Mouse (Mus musculus): Measurements from ENCODE around the gene Lrr1. TPM values are rescaled to one million over a fixed set of nuclear protein-coding genes. Genes with fewer than 3 reads are reported as not detected.
"Not testable (repeated sequence)": the region's sequence is repeated elsewhere in the genome, so short reads cannot be mapped to it uniquely, and the experiment has no call there.

The Lrr1 gene
- total RNA-seq, 2 experiments from 2014 or later = 0.22 TPM; not detected in 1

DNA sequence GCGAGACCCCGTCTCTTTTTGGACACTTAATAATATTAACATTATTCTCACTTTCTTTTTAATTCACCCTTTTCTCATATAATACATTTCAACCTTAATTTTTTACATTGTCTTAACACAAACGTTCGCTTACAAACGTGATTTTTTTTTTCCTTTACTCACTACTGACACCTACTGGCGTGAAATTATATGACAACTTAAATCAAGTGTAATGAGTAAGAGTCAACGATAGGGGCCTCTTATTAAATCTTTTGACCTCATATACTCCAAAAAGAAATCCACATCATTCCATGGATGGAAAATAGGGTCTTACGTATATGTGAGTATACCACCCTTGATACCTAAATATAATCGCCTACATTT lies 9.1 kb upstream of the Lrr1 start:
- DNase-seq (ENCODE audit: extremely low spot score in 1 of 2, low spot score in 2 of 2) = peak in 1 of 2 experiments; percentile 49
- intact Hi-C loops (cut with DNase I) = no loop called here

DNA sequence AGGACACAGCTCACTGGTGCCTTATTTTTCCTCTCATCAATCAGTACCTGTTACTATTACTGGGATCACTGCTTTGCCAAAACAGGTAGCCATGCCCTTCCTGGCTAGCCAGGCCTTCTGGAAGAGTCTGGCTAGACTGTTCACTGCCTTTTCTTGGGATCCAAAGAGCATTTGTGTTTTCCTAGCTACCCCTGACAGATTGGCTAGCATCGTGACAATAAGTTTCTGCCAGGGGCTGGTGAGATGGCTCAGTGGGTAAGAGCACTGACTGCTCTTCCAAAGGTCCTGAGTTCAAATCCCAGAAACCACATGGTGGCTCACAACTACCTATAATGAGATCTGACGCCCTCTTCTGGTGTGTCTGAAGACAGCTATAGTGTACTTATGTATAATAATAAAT lies 7.9 kb upstream of the Lrr1 start:
- intact Hi-C loops (cut with DNase I); DNase-seq (ENCODE audit: extremely low spot score in 1 of 2, low spot score in 2 of 2): not testable (repeated sequence)

DNA sequence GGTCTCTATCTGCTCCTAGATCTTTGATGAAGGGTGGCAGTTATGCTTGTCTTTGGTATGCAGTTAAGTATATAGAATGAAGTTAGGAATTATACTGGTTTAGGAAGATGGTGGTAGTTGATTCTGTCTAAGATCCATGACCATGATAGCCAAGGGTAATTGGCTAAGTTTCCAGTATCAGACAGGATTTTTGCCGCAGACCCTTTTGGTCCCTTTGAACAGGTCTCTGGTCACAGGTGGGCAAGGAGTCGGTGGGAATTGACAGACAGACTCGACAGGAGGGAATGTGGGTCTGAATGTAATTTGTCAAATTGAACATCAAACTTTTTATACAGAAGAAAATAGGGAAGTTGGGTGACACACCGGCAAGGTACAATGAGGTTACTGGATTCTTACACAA lies 5.0 kb upstream of the Lrr1 start:
- intact Hi-C loops (cut with DNase I); DNase-seq (ENCODE audit: extremely low spot score in 1 of 2, low spot score in 2 of 2): not testable (repeated sequence)

DNA sequence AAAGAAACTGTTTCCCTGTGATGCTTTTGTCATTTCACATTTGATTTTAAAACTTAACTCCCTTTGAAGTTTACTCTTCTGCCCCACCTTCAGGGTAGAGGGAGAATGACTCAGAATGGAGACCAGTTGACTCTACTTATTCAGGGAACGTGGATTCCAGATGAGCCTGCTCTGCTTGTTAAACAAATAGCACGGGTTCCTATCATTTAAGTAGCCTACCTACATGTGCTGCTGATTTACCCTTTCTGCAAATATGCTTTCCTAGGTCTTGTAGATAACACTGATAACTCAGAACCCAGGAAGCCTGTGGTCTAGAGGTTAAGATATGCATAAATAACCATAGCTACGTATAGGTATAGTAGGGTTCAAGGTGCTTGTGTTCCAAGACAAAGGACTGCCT lies 3.7 kb upstream of the Lrr1 start:
- intact Hi-C loops (cut with DNase I) = no loop called here
- DNase-seq (ENCODE audit: extremely low spot score in 1 of 2, low spot score in 2 of 2) = no peak

DNA sequence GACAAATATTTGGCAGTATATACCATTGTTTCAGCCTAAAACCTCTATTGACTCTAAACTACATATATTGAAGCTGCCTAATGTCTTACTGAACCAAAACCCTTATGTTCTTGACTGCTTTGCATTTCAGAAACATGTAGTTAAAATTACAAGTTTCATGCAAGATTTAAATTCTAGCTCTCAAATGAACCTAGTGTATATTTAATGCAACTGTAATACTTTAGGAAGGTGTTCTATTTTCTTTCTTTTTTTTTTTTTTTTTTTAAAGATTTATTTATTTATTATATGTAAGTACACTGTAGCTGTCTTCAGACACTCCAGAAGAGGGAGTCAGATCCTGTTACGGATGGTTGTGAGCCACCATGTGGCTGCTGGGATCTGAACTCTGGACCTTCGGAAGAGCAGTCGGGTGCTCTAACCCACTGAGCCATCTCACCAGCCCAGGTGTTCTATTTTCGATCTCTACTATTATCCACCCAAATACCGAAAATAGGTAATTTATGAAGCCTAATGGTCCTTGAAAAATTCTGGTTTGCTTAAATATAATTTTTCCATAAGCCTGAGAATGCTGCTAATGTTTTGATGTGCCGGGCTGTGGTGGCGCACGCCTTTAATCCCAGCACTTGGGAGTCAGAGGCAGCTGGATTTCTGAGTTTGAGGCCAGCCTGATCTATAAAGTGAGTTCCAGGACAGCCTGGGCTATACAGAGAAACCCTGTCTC lies 1.6 kb upstream of the Lrr1 start:
- intact Hi-C loops (cut with DNase I); DNase-seq (ENCODE audit: extremely low spot score in 1 of 2, low spot score in 2 of 2): not testable (repeated sequence)

DNA sequence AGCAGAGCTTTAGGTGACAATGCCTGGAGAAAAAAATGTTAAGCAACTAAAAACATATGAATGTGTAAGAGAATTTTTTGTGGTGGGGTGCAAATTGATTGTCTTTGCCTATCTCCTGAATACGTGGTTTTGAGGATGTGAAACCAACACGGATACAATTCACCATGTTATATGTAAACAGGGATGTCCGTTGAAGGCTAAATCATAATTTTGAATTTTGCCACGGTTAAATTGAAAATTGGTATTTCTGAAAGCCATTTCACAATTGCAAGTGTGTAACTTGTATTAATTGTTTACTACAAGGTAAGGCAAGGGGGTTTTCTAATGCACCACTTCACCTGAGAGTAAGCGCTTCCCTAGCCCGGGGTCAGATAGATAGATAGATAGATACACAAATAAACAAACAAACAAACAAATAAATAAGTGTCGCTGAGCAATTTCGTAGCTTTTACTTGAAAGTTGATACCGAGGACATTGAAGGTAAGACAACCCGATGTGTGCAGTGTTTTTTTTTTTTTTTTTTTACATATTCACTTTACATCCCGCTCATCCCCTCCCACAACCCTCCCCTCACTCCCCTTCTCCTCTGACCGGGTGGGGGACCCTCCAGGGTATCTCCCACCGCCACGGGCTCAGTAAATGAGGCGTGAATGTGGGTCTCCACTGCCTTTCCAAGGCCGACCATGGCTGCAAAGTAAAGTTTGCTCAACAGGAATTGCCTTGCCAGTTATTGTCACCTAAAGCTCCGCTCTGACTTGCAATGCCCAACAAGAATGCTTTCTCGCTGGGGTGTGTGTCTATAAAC lies 756 bp upstream of the Lrr1 start:
- no peak for DNase-seq (ENCODE audit: extremely low spot score in 1 of 2, low spot score in 2 of 2)
- intact Hi-C loops (cut with DNase I) = no loop called here

DNA sequence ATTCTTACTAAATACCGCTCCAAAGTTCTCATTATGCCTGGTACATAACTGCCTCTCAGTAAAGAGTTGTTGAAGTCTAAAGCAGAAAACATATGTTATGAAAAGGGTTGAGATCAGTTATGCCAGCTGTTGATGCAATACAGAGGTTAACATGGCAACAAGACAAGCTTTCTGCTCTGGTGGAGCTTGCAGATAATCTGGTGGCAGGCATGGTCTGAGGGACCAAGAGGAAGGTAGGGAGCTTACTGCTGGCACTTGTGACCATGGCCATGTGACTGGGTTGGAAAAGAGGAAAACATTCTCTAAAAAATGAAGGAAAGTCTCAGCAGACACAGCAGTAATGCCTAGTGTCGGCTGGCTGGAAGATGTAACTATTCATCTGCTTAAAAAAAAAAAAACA lies 2.7 kb downstream of the Lrr1 start:
- intact Hi-C loops (cut with DNase I) = no loop called here
- no peak for DNase-seq (ENCODE audit: extremely low spot score in 1 of 2, low spot score in 2 of 2)

DNA sequence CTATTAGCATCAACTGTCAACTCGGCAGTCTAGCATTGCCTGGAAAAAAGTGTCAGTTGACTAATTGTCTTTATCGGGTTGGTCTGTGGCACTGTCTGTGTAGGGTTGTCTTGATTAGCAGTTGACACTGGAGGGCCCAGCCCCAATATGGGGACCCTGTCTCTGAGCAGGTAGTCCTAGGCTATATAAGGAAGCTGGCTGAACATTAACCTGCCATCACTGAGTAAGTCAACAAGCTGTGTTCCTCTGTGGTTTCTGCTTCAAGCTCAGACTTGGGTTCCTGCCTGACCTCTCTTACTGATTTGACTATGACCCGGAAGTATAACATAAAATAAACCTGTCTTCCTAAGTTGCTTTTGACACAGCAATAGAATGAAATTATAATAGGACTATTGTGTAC lies 7.4 kb downstream of the Lrr1 start:
- intact Hi-C loops (cut with DNase I) = no loop called here
- DNase-seq (ENCODE audit: extremely low spot score in 1 of 2, low spot score in 2 of 2) = no peak

DNA sequence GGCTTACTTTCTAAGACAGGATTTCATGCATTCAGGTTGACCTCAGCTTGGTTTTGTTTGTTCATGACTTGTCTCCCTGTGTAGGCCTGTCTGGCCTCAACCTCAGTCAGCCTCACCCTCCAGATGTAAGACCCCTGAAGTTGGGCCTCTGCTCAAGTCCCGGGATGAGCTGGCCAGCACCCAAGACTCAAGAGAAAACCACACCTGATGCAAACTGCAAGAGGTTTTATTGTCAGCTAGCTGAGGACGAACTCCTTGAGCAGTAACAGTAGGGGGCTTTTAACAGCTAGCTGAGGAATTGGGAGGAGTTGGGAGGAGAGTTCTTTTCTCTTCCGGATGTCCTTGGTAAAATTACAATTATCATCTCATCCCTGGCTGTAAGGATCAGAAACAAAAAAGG lies 8.9 kb downstream of the Lrr1 start:
- intact Hi-C loops (cut with DNase I) = no loop called here
- no peak for DNase-seq (ENCODE audit: extremely low spot score in 1 of 2, low spot score in 2 of 2)

DNA sequence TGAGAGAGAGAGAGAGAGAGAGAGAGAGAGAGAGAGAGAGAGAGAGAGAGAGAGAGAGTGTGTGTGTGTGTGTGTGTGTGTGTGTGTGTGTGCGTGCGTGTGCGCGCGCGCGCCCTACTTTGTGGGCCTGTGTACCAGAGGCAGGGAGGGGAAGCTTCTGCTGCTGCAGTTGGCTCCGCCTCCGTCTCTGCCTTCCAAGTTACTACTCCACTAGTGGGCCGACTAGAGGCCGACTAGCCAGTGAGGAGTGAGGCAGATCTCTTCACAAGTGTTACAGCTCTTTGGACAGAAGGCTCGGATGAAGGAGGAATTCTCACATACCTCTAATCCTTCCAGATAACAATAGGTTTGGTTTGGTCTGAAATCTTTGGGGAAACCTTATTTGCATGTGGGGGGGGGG lies 10.8 kb downstream of the Lrr1 start:
- intact Hi-C loops (cut with DNase I) = no loop called here
- DNase-seq (ENCODE audit: extremely low spot score in 1 of 2, low spot score in 2 of 2) = no peak

DNA sequence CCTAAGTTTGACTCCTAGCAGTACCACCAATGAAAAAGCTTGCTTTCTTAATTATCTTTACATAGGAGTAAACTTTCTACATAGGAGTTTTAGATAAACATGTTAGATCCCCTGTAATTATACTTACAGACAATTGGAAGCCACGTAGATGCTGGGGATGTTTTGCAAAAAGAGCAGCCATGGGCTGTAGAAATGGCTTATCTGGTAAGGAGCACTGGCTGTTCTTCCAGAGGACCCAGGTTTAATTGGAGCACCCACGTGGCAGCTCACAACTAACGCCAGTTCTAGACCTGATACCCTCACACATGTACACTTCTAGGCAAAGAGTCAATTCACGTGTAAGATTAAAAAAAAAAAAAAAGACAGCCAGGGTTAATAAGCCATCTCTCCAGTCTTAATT lies 13.2 kb downstream of the Lrr1 start:
- DNase-seq (ENCODE audit: extremely low spot score in 1 of 2, low spot score in 2 of 2) = no peak

DNA sequence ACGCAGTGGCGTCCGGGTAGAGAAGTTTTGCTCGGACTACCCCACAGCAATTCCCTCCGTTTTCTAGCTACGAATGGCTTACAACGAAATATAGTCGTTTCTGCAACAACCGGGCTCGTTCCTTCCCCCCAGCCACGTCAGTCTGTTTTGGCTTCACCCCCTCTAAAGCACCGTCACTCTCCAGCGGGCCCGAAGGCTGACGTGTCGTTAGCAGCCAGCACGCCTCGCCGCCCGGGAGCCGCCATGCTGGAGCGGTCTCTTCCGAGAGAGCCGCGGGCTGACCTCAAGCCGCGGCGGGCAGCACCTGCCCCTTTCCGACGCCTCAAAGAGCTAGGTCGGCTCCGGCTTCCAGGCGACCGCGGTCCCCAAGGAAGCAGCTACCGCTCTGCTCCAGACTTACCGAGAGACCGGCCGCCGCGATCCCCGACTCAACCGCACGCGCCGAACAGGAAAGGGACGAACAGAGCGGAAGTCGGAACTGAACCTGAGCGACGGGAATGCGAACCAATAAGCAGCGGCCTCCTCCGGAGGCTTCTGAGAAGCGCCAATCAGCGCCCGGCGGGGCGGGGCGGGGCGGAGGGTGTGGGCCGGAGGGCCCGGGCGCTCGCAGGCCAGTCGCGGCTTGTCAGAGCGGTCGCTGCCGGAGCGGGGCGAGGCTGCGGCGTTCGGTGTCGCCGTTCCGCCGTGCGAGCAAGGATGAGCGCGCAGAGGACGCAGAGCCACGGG lies 15.1 kb downstream of the Lrr1 start, which contains the start of the genes Rpl36al and Mgat2:
TSS of gene Rpl36al (minus strand) at position 501 of the 726 bp plus-strand sequence.
TSS of gene Mgat2 (plus strand) at position 575 of the 726 bp plus-strand sequence.
- intact Hi-C loops (cut with DNase I) = no loop called here
- peak; percentile 98 to 99 for DNase-seq (ENCODE audit: extremely low spot score in 1 of 2, low spot score in 2 of 2)

More for the DNA sequence above, 13.2 kb downstream of the Lrr1 start:
- intact Hi-C loops (cut with DNase I) = no loop called here

DNA sequence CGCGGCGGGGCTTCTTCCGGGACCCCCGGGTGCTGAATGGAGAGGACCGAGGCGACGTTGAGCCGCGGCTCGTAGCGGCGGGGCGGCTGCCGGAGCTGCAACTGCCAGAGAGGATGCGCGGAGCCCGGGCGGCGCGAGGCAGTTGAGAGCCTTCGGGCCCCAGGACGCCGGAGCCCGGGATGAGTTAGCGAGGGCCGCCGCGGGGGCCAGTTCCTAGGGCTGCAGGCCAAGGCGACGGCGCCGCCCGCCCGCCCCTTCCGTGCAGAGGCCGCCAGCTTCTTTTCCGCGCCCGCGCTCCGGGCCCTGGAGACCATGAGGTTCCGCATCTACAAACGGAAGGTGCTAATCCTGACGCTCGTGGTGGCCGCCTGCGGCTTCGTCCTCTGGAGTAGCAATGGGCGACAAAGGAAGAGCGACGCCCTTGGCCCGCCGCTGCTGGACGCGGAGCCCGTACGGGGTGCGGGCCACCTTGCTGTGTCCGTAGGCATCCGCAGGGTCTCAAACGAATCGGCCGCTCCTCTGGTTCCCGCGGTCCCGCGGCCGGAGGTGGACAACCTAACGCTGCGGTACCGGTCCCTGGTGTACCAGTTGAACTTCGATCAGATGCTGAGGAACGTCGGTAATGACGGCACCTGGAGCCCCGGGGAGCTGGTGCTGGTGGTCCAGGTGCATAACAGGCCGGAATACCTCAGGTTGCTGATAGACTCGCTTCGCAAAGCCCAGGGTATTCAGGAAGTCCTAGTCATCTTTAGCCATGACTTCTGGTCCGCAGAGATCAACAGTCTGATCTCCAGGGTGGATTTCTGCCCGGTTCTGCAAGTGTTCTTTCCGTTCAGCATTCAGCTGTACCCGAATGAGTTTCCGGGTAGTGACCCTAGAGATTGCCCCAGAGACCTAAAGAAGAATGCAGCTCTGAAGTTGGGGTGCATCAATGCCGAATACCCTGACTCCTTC lies 16.0 kb downstream of the Lrr1 start:
- DNase-seq (ENCODE audit: extremely low spot score in 1 of 2, low spot score in 2 of 2) = peak; percentile 25 to 81
- intact Hi-C loops (cut with DNase I) = no loop called here

DNA sequence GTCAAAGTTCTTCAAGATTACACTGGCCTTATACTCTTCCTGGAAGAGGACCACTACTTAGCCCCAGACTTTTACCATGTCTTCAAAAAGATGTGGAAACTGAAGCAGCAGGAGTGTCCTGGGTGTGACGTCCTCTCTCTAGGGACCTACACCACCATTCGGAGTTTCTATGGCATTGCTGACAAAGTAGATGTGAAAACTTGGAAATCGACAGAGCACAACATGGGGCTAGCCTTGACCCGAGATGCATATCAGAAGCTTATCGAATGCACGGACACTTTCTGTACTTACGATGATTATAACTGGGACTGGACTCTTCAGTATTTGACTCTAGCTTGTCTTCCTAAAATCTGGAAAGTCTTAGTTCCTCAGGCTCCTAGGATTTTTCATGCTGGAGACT lies 16.8 kb downstream of the Lrr1 start:
- DNase-seq (ENCODE audit: extremely low spot score in 1 of 2, low spot score in 2 of 2) = no peak
- intact Hi-C loops (cut with DNase I) = no loop called here

DNA sequence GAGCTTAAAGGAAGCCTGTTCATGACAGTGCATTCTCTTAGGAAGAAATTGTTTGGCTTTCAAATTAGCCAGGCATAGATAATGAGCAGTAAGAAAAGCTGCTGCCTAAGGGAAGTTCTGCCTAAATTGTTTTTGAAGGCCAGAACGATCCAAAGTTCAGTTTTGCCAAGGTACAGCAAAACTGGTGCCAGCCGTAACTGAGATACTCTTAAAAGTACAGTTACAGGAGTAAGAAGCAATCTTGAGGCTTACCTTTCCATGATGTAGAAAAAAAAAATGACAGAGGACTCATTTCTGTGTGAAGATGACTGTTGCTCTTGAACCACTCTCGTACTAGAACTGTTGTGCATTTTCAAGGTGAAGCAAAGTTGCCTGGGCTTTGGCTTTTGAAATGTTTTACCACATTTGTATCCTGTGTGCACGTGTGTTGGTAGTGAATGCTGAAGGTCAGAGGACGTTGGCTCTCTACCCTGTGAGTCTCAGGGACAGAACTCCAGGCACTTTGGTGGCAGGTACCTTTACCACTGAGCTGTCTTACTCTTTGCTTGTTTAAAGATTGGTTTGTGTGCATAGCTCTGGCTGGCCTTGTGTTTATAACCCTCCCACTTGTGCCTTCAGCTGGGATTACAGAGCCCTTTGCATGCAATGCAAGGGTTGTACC lies 18.3 kb downstream of the Lrr1 start:
- intact Hi-C loops (cut with DNase I) = no loop called here
- no peak for DNase-seq (ENCODE audit: extremely low spot score in 1 of 2, low spot score in 2 of 2)

DNA sequence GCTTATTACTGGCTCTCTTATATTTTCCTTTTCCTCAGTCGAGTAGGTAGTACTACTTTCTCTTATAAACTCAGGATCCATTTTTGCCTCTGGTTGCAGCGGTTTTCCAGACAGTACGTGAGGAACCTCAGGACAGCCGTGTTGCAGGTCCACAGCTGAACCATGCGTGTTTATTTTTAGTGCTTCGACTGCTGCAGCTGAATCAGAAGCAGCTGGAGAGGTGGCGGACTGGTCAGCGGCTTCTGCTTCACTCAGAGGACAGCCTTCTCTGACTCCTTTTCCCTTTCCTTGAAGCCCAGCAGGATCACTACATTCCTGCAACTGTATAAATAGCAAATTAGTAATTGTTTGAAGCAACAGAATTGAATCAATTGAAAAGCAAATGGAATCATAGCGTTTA lies 21.5 kb downstream of the Lrr1 start:
- no peak for DNase-seq (ENCODE audit: extremely low spot score in 1 of 2, low spot score in 2 of 2)
- intact Hi-C loops (cut with DNase I) = loop anchor here (10.0 kb wide), 1 partner anchor 395 kb away; the partner anchor contains the start of gene Vcpkmt

DNA sequence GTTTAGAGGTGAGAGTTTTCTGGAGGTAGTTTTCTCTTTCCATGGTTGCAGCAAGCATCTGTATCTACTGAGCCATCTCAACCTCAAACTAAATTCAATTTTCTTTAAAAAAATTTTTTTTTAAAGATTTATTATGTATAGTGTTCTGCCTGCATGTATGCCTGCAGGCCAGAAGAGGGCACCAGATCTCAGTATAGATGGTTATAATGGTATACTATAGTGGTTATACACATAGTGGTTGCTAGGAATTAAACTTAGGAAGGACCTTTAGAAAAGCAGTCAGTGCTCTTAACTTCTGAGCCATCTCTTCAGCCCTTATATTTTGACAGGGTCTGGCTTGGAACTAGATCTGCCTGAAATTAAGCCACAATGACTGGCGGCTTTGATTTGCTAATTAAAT lies 21.9 kb downstream of the Lrr1 start:
- DNase-seq (ENCODE audit: extremely low spot score in 1 of 2, low spot score in 2 of 2) = no peak
- intact Hi-C loops (cut with DNase I) = loop anchor here (10.0 kb wide), 1 partner anchor 394 kb away; the partner anchor contains the start of gene Vcpkmt

DNA sequence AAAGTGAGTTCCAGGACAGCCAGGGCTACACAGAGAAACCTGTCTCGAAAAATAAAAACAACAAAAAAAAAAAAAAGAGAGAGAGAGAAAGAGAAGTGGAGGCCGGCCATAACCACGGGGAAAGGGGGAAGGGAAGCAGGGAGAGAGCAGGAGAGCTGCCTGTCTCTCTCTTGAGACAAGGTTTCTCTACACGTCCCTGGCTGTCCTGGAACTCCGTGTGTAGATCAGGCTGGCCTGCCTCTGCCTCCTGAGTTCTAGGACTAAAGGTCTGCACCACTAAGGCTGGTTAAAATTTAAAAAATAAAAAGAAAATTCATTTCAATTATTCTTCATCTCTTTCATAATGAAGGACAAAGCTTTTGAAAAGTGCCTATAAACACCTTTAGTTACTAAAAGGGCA lies 22.8 kb downstream of the Lrr1 start:
- intact Hi-C loops (cut with DNase I) = loop anchor here (10.0 kb wide), 1 partner anchor 393 kb away; the partner anchor contains the start of gene Vcpkmt
- DNase-seq (ENCODE audit: extremely low spot score in 1 of 2, low spot score in 2 of 2) = no peak
